11 mouse cellular contexts compared by ENCODE assay signal in the genomic region with DNA sequence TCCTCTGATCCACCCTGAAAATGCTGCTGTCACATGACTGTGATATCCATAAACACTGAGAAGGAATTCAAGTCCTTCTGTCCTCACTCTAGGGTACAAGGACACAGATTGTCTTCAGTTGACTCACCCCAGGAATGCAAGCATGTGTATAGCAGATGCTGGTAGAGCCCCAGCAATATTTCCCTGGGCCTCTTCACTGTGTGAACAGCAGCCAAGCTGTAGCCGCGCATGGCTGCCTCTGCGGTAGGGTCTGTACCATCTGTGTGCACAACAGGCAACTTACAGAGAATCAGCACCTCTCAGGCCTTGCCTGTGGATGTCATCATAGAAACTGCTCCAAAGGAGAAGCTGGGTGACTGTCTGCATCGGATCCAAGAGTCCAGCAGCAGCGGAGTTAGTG. TPM values are rescaled to one million over a fixed set of nuclear protein-coding genes. Genes with fewer than 3 reads are reported as not detected.
DNase-seq lines count a peak whose midpoint lies in the region; ATAC-seq lines count a peak whose summit lies in the region.
"Had no signal": no experiment of that assay in that cellular context is flagged by ENCODE, and none has a peak within 500 bp of the region (broad histone marks: within the 10 kb centered on the region; RNA-seq: fewer than 3 reads in every experiment).

No protein-coding gene starts in this region.

- no peak overlapping the region for H3K27ac ChIP-seq in kidney, embryonic 16.5 days (ENCODE audit: low read length)
- H3K27ac ChIP-seq in liver, embryonic 11.5 days (ENCODE audit: low read depth, low read length): no peak overlapping the region
- H3K27ac ChIP-seq: midbrain, embryonic 10.5 days had no signal

- H3K9ac ChIP-seq in kidney, embryonic 16.5 days (replicated peaks; ENCODE audit: low read length): no peak overlapping the region
- H3K9ac ChIP-seq in liver, embryonic 11.5 days (ENCODE audit: low read depth, low read length): no peak overlapping the region

- DNase-seq in cerebellum, postnatal 14 days: peak; percentile 49 to 60
- DNase-seq in kidney, postnatal 36 days: no peak
- DNase-seq in brain, adult 2 months (ENCODE audit: low read depth, low spot score): peak; percentile 36
- DNase-seq in layer of hippocampus, adult 8-10 months (ENCODE audit: low spot score in 2 of 2): peak; percentile 17 to 42
- no peak for DNase-seq in liver, embryonic 11.5 days (ENCODE audit: low spot score)
- no peak for DNase-seq in gastrocnemius, postnatal 10 days
- DNase-seq: kidney, adult 2 months; thymus, adult 2 months had no signal

- no peaks in the 10 kb centered on the region for H3K27me3 ChIP-seq in kidney, embryonic 16.5 days (ENCODE audit: insufficient read depth, low read length)
- 0 out of 2 replicates have a peak, but pooled peaks cover 5% of the 10 kb centered on the region for H3K27me3 ChIP-seq in liver, embryonic 11.5 days (replicated peaks; ENCODE audit: control insufficient read depth, insufficient read depth, low read length)

- no peak overlapping the region for H3K4me3 ChIP-seq in kidney, embryonic 16.5 days (ENCODE audit: low read length)
- no peak overlapping the region for H3K4me3 ChIP-seq in liver, embryonic 11.5 days (ENCODE audit: low read depth, low read length)
- H3K4me3 ChIP-seq: midbrain, embryonic 10.5 days had no signal

- H3K36me3 ChIP-seq in kidney, embryonic 16.5 days (ENCODE audit: insufficient read depth, low read length): no peaks in the 10 kb centered on the region
- no peaks in the 10 kb centered on the region for H3K36me3 ChIP-seq in liver, embryonic 11.5 days (ENCODE audit: control insufficient read depth, insufficient read depth, low read length)
- H3K36me3 ChIP-seq: midbrain, embryonic 10.5 days had no signal

- 82% methylated on average over 5 of the region's 5 CpGs for WGBS in kidney, embryonic 16.5 days
- WGBS in liver, embryonic 11.5 days: 93% methylated on average over 5 of the region's 5 CpGs

- no peak overlapping the region for H3K4me2 ChIP-seq in kidney, embryonic 16.5 days (replicated peaks; ENCODE audit: low read depth, low read length)
- no peak overlapping the region for H3K4me2 ChIP-seq in liver, embryonic 11.5 days

- no peaks in the 10 kb centered on the region for H3K9me3 ChIP-seq in kidney, embryonic 16.5 days (ENCODE audit: low read length)
- no peaks in the 10 kb centered on the region for H3K9me3 ChIP-seq in liver, embryonic 11.5 days (ENCODE audit: control insufficient read depth, low read length)
- H3K9me3 ChIP-seq: midbrain, embryonic 10.5 days had no signal

- H3K4me1 ChIP-seq in kidney, embryonic 16.5 days (ENCODE audit: insufficient read depth, low read length): peaks cover 3% of the 10 kb centered on the region; the same call in 1 of the 2 replicates
- no peaks in the 10 kb centered on the region for H3K4me1 ChIP-seq in liver, embryonic 11.5 days (replicated peaks; ENCODE audit: control insufficient read depth, insufficient read depth, low read length)

- ATAC-seq in cerebellum, adult (ENCODE audit: insufficient number of reproducible peaks, low FRiP score, low TSS enrichment): no peak
- ATAC-seq in kidney, embryonic 16.5 days (ENCODE audit: low FRiP score, low TSS enrichment): peak; percentile 74; the same call in 1 of the 2 replicates
- no peak for ATAC-seq in liver, embryonic 11.5 days (replicated peaks; ENCODE audit: low FRiP score)

RNA-seq across cellular contexts. Expression of gene Lgalsl, which starts 47.8 kb away (rescaled TPM):
- polyA plus RNA-seq in kidney, embryonic 16.5 days (2015; fragmentation: Nextera tagmentation; extraction: Ambion mirVana): 29.1 and 33.3 TPM in 2 replicates
- 10 to 100 TPM; 70.3 to 84.7 (median 71.2) TPM for total RNA-seq in layer of hippocampus, adult 8-10 months (2022)
- polyA plus RNA-seq in liver, embryonic 11.5 days (2014; fragmentation: Nextera tagmentation; extraction: Ambion mirVana): 20.4 and 25.4 TPM in 2 replicates
- total RNA-seq in gastrocnemius, postnatal 10 days (2021): 10 to 100 TPM; 61.6 to 64.2 TPM

Comparison
In these comparisons a context has a peak if more than half of its experiments do, and no peak if none do; other contexts are left out.
1. DNase-seq: peak in cerebellum, postnatal 14 days (2 of 2), brain, adult 2 months (single experiment) and layer of hippocampus, adult 8-10 months (2 of 2); none in kidney, postnatal 36 days (0 of 2), liver, embryonic 11.5 days (single experiment) and gastrocnemius, postnatal 10 days (single experiment).